Mouse (Mus musculus) cerebral cortex, adult 2 months (tissue): Measurements from ENCODE around the gene Sla2.

Source experiments
- WGBS: fragments of 180-500 bp; shearing (Covaris S2); methylation state at CpG from one replicate; pipeline ENCODE4 v1.1.7; 2018; 5-methylcytosine and 5-hydroxymethylcytosine counted together

The Sla2 gene

DNA sequence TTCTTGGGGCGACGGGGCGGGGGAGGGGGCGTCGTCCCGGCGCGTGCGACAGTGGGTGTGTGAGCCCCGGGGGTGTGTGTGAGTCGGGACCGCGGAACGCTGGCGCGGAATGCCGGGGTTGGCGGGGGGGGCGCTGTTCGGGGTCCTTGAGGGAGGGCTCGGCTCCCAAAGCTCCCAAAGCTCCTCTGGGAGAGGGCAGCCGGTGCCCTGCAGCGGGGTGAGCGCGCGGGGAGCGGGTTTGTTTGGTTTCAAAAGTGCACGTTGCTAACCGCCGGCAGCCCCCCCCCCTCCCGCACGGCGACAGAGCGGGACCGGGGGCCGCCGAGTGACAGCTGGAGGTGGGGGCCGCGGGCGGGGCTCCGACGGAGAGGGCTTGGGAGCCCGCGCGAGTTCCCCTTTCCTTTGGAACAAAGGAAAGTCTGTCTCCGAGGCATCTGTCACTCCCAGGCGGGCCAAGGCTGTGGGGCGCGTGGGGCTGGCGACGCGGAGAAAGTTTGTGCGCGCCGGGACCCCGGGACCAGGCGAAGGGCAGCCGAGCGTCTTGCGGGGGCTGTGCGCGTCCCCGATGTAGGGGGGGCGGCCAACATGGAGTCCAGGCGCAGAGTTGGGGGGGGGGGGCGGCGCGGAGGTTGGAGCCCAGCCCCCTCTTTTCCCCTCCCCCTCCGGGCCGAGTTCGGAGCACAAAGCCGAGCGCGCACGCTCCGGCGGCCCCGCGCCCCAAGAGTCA lies 46.5 kb downstream of the Sla2 start:
- WGBS, result under 1% methylated on average over 68 of the region's 79 CpGs

DNA sequence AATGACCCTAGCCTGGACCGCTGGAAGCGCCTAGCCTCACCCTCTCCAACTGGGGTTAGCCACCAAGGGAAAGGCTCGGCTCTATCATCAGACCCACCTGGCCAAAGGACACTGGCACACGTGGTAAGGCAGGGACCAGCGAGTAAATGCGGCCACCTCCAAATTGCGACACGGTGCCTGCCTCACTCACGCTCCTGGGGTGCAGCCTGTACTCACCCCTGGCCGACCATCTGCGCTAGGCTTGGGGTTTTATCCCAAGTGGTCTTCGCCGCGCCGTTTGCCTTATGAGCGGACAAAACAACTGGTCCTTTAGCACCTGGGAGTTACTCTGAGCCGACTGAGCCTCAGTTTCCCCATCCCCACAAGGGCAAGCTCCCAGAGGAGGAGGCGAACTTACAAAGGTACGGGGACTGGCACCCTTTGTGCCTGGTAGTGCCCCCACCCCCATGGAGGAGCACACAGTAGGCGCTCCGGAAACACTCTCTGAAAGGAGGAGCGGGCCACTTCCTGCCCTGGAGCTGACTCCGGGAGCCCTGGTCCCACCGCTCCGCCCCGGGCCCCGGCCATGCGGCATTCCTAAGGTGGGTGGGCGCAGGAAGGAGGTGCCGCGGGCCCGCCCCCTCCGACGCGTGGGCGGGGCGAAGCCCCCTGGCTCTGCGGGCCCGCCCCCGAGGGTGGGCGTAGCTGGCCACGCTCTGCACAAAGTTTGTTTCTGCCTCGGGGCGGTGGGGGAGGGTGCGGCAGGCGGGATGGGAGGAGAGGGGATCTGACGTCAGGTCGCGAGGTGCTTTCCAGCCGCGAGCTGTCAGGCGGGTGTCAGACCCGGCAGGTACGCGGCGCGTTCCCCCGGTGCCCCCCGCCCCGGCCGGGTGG lies 47.4 kb downstream of the Sla2 start, which contains the start of gene Tgif2:
Gene Tgif2 (plus strand): TSS at position 689 of the 873 bp plus-strand sequence.
- 23% methylated on average over 61 of the region's 61 CpGs for WGBS

DNA sequence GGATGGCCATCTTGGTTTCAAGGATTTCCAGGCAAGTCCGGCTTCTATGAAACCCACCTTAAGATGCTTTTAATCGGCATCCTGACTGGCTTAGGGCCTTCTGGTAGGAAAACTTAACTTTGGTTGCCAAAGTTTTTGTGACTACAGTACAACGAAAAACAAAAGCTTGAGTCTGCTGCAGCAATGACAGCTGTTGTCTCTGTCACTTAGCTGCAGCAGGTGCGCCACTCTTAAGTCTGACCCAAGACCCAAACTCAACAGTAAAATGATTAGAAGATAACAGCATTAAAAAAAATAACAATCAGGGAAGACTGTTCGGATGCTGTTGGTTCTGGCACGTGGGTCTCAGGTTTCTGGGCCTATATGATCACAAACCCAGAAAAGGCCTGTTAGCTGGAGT lies 48.2 kb downstream of the Sla2 start:
- 88% methylated on average over 6 of the region's 6 CpGs for WGBS

DNA sequence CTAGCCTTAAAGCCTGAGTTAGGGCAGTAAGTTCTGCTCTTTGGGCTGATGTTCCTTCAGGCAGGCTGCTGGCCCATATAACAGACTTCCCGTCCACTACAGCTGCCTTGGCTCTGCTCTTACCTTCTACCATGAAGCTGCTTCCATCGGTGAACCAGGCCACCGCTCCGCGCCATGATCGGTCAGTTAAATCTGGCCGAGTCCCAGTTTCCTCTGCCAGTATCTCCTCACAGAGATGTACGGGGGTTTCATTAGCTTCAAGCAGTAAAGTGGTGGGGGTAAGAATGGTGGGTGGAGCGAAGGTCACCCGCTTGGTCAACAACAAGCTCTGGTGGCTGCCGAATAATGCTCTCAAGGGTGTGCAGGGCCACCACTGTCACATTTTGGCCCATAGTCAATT lies 52.7 kb downstream of the Sla2 start:
- 97% methylated on average over 11 of the region's 11 CpGs for WGBS

DNA sequence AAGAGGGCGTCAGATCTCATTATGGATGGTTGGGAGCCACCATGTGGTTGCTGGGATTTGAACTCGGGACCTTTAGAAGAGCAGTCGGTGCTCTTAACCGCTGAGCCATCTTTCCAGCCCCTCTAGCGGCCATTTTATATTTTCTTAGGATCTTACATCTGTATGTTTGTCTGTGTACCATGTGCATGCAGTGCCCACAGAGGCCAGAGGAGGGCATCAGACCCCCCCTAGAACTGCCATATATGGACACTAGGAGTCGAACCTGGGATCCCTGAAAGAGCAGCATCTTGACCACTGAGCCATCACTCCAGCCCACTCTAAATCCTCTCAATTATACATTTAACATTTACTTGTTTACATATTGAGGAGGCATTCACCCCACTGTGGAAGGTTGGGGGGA lies 61.9 kb downstream of the Sla2 start:
- WGBS, result 85% methylated on average over 6 of the region's 6 CpGs
